Mouse (Mus musculus) left cerebral cortex, adult 18-20 months (tissue): ENCODE measurements around the gene Cldn11. TPM values are rescaled to one million over a fixed set of nuclear protein-coding genes. Genes with fewer than 3 reads are reported as not detected.

Source experiments
- DNase-seq, 2 experiments: peaks; one replicate each; pipeline ENCODE4 v3.0.0; 2021 to 2022; ENCODE audit warnings: low spot score in 2 of 2, mixed read lengths in 1 of 2
- total RNA-seq, 2 experiments: library from RNA; stranded (reverse); gene quantifications; 2 replicates each; pipeline ENCODE4 v1.2.3; 2021

The Cldn11 gene
- total RNA-seq, 2 experiments from 2014 or later = 49.0 to 68.5 TPM

DNA sequence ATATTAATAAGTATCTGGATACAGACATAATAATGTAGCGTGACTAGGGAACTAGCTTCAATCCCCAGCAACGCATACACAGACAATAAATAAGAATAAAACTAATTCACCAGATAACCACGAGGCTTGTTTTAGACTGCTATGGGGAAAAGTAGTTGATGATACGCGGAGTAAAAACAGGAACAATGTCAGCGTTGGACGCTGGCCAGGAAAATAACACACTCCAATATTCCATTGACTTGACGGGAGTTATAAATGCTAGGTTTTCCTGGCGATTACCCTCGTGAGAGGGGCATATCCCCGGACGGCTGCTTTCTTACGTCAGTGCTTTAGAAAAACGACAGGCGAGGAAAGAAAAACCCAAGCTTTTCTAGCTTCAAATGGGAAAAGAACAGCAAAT lies 8.1 kb downstream of the Cldn11 start:
- no peak for DNase-seq

DNA sequence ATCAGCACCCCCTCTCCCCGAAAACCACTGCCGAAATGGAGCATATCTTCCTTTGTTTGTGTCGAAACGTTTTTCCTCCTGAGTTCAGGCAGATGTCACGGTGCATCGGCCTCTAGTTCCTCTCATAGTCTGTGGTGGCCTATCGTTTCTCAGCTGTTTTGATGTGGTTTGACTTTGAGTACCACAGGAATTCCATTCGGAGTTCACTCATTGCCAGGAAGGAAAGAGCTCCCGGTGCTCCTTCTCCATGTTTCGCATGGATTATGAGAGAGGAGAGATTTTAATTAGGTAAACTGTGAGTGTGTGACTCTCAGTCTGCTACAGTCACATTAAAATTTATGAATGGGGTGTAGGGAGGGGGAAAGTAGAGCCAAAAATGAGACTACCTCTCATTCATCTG lies 10.3 kb downstream of the Cldn11 start:
- DNase-seq = no peak

DNA sequence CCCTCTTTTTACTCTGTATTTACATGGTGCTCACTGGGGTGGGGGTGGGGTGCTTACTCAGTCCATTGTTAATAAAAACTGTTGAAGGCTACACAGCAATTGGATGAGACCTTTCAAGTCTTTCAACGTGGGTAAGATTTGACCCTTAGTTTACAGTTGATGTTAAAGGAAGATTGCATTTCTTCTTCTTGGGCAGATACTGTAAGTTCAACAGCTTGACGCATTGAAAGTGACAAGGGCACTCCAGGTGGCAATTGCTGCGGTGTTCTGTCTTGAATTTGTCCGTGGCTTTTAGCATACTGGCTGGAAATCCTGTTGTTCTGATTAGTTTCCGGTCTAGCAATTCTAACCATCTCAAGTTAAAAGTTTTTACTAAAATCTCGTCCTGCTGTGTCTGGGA lies 11.6 kb downstream of the Cldn11 start:
- no peak for DNase-seq

DNA sequence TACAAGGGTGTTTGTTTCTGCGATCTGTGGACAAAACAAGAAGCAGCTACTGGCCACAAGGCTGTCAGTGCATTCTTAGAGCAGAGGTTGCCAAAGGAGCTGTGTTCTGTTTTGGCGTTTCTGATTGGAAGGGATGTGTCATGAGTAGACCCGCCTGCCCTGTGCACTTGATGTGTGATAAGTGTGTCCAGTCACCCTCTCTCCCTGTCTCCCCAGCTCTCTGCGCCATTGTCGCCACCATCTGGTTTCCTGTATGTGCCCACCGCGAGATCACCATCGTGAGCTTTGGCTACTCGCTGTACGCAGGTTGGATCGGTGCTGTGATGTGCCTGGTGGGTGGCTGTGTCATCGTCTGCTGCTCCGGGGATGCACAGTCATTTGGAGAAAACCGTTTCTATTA lies 13.1 kb downstream of the Cldn11 start:
- DNase-seq = no peak

DNA sequence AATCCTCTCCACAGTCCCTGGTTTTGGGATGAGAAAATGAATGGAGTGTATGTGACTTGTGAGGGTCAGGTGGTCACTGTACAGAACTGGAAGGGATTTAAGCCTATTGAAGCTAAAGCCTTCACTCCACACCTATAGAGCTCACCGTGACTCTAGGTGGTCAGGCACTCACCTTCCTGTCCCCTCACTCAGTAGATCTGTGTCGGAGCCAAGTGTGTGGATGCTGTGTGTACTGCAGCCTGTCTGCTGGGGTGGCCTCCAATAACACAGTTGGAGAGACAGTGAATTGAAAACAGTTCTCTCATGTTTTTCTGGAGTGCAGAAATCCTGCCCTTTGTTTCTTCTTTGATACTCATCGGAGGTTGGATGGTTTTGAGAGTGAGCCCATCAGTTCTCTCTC lies 16.1 kb downstream of the Cldn11 start:
- no peak for DNase-seq

DNA sequence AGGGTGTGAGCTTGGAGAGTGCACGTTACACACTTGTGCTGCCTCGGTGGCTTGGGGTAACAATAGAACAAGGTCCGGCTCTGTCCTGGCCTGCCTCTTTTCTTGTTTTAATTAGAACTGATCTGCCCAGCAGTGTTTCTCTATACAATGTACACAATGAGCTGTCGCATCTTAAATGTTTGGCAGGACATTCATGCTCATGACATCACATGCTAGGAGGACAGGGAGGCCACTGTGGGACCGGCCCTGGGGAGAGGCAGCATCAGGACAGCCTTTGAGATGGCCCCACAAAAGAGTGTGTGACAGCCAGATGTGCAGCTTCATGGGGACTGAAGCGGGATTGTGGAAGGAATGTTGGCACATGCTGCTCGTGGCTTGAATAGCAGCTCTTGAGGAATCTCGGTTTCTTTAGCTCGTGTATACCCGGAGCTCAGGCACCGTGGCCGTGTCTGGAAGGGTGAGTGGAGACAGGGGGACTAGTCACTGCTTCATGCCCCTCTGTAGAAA lies 16.7 kb downstream of the Cldn11 start:
- peak; percentile 14 to 16 for DNase-seq

DNA sequence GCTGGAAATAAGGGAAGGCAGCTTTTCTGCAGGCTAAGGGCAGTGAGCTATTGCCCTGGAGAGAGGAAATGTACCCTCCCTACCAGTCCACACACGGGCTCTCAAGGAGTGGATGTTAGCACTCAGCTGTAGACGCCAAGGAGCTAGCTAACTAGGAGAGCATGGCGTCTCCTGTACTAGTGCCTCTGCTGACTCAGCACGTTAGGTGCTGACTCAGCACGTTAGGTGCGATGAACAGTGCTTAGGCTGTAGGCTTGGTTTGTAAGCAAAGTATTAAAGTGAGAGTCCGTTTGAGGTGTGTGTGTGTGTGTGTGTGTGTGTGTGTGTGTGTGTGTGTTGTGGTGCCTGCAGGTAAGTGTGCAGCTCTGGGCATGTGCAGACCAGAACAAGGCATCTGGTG lies 40.6 kb downstream of the Cldn11 start:
- DNase-seq = no peak

DNA sequence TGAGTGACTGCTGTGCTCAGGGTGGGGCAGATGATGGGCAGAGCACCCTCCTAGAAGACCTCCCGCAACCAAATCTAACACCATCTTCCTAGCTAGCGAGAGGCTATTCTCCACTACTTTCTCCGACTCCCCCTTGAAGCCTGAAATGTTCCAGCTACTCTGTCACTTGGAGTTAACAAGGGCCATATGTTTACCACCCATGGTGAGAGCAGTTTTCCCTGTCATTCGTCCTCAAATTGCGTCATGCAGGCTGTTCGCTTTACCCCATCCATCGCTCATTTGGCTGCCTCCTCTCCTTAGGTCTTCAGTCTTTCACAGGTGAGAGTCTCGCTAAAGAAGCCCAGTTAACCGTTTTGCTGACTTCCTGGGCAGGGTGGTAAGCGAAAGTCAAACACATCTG lies 41.7 kb downstream of the Cldn11 start:
- DNase-seq = no peak

DNA sequence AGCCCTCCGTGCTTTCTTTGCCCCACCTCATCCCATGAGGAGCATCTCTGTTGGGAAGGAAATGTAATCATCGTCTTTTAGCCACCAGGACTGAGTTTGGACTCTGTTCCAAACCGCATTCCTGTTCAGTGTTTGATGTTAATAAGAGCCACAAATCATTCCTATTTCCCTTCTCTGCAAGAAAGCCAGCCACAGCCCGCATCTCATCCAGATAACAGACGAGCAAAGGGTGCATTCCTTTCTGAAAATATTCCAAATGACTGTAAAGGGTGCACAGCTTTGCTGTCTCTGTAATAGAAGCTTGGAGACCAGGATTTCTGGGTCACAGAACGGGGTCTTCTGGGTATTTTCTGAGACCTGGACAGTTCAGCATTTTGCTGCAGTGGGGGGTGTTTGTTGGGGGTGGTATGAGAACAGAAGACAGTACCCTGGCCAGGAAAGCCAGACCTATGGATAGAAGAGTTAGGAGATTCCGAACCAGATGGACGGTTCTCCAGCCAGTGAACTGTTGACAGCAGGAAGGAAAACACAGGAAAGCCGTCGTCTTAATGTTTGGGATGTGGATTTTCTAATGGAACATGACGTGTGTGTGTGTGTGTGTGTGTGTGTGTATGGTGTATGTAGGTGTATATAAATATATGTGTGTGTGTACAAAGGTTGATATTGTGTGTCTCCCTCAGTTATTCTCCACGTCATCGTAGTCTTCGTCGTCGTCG lies 49.6 kb downstream of the Cldn11 start:
- no peak for DNase-seq

DNA sequence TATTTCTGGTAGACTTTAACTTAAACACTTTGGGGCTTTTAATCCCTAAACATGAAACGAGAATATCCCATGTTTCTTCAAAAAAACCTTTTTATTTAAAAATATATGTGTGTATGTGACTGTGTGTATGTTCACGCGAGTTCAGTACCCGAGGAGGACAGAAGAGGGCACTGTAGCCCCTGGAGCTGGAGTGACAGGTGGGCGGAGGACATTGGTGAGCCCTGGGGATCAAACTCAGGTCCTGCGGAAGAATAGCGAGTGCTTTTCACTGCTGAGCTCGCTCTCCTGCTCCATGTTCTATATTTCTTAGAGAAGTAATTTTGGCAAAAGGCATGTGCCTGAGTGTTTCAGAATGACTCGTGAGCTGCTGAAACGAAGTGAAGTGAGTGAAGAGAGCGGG lies 54.2 kb downstream of the Cldn11 start:
- no peak for DNase-seq

DNA sequence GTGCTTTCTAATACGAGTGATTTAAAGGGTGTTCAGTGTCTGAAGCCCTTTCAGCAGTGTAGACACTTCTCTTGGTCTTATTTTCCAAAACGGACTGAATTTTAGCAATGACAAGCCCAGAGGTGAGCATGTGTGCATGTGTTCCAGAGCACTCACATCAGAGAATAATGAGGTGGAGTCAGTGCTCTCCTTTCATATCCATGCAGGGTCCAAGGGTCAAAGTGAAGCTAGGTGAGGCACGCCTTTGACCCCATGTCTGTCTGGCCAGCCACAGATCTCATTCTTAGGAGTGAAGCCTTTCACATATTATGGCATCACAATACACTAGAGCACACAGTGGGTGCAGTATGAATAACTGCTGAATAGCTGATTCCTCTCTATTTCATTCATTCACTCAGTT lies 55.4 kb downstream of the Cldn11 start:
- no peak for DNase-seq

DNA sequence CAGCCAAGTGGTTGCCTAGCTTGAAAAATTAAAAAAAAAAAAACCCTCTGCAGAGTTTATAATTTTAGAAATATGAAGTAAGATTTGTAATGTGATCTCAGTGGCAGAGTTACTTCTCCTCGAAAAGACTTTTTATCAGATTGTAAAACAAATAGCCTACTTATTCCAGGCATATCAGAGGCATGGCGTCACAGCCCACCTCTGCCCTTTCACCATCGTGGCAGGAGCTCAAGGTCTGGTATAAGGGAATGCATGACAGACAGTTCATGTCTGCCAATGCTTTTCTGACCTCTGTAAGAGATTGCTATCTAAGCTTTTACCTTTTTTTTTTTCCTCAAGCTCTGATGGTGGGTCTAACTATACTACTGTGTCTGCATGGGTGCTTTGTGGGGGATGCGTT lies 58.3 kb downstream of the Cldn11 start:
- no peak for DNase-seq

DNA sequence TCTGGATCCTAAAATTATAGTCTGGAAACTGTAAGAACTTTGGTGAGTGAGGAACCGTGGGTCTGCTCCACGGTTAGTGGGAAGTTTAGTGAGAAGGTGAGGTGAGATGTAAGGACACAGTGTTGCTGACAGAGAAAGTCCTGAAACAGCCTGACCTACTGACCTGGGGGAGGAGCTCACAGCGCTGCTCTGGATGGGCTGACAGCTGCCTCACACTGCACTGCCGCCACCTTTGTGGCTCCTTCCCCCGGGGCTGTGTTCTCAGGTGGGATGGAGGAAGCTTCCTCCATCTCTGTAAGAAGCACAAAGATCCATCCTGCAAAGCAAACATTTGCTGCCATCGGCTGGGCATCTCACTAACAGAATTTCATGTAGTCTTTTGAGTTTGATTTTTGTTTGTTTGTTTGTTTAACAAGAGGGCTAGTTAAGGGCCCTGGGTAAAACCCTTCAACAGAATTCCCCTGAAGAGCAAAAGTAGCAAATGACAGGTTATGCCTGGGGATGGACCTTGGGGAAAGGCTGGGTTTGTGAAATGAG lies 58.8 kb downstream of the Cldn11 start:
- DNase-seq = no peak

DNA sequence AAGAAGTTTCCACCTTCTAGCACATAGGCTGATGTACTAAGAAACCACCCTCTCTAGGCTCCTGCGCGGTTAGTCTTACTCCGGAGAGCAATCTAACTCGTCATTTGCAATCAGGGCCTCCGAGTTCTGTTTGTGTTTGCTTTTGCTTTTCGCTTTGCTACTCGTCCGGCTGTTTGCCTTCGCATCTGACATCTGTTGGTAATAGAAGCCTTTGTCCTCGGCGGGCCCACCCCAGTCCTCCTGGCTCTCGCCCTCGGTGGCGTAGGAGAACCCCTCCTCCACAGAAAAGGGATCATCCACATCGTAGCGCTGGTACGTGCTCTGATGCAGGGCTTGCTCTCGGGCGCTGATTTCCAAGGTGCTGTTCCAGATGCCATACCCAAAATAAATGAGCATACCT lies 59.3 kb downstream of the Cldn11 start:
- DNase-seq = no peak

DNA sequence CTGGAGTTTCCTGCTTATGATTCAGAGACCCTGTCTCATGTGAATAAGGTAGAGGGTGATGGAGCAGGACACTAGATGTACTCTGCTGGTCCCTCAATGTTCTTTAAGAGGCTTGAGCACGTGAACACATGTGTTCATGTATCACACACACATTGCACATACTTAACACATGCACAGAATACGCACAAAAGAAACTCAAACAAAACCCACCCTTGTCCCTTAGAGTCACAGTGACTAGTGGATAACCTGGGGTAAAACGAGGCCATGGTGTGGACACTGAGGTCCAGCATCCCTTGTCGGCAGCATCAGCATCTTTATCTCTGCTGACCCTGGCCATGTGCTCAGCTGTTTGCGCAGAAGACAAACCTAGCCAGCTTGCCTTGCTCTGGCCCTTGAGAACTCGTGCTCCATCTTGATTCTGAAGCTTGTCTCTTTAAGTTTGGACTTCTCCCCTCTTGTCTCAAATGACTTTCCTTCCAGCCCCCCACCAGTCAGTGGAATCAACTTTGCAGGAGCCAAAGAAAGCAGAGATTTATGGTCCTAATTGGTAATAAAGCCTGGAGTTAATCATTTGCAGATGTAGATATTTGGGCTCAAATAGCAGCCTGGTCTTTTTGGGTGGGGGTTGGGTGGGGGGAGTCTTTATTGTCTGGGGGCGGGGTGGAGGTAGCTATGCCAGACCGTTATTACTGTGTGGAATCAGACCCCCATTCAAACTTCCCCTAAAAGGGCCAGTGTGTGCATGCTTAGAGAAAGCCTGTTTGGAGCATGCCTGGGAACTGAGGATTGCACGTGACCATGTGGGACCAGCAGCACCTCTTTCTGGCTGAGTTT lies 62.7 kb downstream of the Cldn11 start:
- no peak for DNase-seq

DNA sequence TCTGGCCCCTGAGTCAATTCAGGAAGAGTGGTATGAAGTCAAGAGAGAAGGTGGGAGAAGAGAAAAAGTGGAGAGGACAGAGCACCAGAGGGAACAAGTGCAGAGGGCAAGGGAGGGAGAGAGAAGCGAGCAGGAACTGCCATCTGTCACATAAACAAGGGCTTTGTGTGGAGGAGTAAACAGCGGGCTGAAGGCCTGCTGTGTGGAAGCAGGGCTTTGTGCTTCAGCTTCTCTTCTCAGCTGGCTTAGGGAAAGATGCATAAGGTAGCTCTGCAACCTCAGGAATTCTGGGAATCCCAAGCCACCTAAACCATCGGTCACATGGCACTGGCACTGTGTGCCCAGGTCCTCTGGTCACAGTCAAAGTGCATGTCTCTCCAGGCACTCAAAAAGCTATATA lies 64.1 kb downstream of the Cldn11 start:
- DNase-seq = no peak

Other genes with a start within 250 kb of the Cldn11 start
- gene Phc3, start 180.5 kb upstream of the Cldn11 start, total RNA-seq = 10 to 100 TPM; 36.5 to 37.4 TPM
- gene Prkci, start 154.2 kb upstream of the Cldn11 start, total RNA-seq = 10 to 100 TPM; 64.8 to 66.3 TPM
- gene Skil, start 54.9 kb upstream of the Cldn11 start, total RNA-seq = 10 to 100 TPM; 61.8 to 64.3 TPM
- 10 to 100 TPM; 61.0 to 70.3 TPM for gene Slc7a14, start 160.5 kb downstream of the Cldn11 start, total RNA-seq